Mouse (Mus musculus): ENCODE data around the gene Fam71e2. TPM values are rescaled to one million over a fixed set of nuclear protein-coding genes. Genes with fewer than 3 reads are reported as not detected.

Fam71e2 gene
- polyA plus RNA-seq, 1 experiment, result not detected

DNA sequence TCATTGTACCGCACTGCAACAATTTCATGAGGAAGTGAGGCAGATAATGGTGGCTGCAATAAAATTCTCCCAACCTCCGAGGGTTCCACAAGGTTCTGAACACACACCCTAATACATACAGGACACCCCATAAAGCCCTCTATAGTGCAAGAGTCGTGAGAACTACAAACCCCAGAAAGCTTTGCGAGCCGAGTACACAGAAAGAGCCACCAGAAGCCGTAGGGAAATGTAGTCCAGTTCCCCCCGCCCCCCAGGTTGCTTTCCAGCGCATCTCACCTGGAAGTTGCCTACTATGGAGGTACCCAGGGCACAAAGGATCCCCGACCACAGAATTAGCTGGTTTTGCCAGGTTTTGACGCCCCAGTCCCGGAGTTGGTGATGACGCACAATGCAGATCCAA is 47.6 kb downstream of the Fam71e2 start:
- TF ChIP-seq POLR2A (IDR thresholded peaks at IDR 0.05; ENCODE audit: borderline replicate concordance, extremely low read depth, low read depth, low read length) (no peak), CTCF (IDR thresholded peaks at IDR 0.05; ENCODE audit: insufficient read depth, low read length) (no peak)
- DNase-seq, result peak; percentile 34
- Histone ChIP-seq H3K4me3 (replicated peaks; ENCODE audit: extremely low read depth, low read depth, low read length) (peak overlapping the region; percentile 60), H3K4me1 (ENCODE audit: control insufficient read depth, insufficient read depth, low read length) (no peaks in the 10 kb centered on the region)
- WGBS, result 33% methylated on average over 12 of the region's 12 CpGs

DNA sequence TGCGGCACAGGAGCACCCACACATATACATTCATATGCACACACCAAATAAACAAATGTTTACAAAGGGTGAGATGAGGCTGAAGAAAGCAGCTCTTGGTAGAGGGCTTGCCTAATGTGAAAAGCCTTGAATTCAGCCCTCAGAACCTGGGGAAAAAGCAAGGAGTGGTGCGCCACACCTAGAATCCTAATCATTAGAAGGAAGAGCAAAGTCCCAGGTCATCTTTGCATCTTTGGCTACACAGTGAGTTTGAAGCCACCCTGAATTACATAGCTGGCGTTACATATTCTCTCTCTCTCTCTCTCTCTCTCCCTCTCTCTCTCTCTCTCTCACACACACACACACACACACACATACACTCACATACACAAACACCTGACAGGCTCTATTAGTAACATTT is 51.8 kb downstream of the Fam71e2 start:
- TF ChIP-seq CTCF (IDR thresholded peaks at IDR 0.05; ENCODE audit: insufficient read depth, low read length) (no peak), POLR2A (IDR thresholded peaks at IDR 0.05; ENCODE audit: borderline replicate concordance, extremely low read depth, low read depth, low read length) (no peak)
- Histone ChIP-seq H3K4me3 (replicated peaks; ENCODE audit: extremely low read depth, low read depth, low read length) (no peak overlapping the region), H3K4me1 (ENCODE audit: control insufficient read depth, insufficient read depth, low read length) (no peaks in the 10 kb centered on the region)
- DNase-seq, result no peak
- 77% methylated on average over 3 of the region's 3 CpGs for WGBS

DNA sequence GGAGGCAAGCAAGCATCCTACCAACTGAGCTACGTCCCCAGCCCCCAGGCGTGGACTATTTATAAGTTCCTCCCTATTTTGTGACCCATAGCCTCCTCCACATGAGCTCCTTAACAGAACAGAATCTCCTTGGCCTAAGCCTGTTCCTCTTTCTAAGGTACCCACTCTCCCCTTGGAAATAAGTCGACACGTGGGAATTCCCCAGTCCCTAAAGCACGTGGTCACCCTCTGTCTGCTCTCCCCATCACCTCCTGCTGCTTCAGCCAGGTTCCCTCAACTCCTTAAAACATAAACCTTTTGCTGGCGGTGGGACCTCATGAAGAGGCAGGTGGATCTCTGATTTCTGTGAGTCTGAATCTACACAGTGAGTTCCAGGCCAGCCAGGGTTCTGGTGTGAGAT is 54.1 kb downstream of the Fam71e2 start:
- WGBS, result 62% methylated on average over 6 of the region's 6 CpGs
- TF ChIP-seq POLR2A (IDR thresholded peaks at IDR 0.05; ENCODE audit: borderline replicate concordance, extremely low read depth, low read depth, low read length), result no peak
- TF ChIP-seq CTCF (IDR thresholded peaks at IDR 0.05; ENCODE audit: insufficient read depth, low read length), result no peak
- H3K4me1 ChIP-seq (ENCODE audit: control insufficient read depth, insufficient read depth, low read length), result no peaks in the 10 kb centered on the region
- no peak overlapping the region for H3K4me3 ChIP-seq (replicated peaks; ENCODE audit: extremely low read depth, low read depth, low read length)
- no peak for DNase-seq

DNA sequence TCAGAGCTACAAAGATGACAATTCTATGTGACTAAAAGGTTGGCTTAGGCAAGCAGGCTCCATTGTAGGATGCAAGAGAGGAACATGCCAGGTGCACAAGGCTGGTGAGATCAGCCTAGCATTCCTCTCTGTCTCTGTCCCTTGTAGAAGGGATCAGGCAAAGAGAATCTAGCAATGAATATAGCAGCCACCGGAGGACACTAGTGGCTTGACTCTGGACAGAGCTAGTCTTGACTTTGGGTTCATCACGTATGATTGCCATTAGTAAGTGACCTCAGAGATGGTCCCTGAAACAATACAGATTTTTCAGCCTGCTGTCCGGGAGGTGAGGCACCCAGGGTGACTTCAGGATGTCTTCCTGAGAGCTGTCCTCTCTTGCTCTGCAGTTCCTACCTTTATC is 58.5 kb downstream of the Fam71e2 start:
- WGBS, result 61% methylated on average over 3 of the region's 3 CpGs
- Histone ChIP-seq H3K4me3 (replicated peaks; ENCODE audit: extremely low read depth, low read depth, low read length) (no peak overlapping the region), H3K4me1 (ENCODE audit: control insufficient read depth, insufficient read depth, low read length) (no peaks in the 10 kb centered on the region)
- DNase-seq, result no peak
- TF ChIP-seq CTCF (IDR thresholded peaks at IDR 0.05; ENCODE audit: insufficient read depth, low read length) (no peak), POLR2A (IDR thresholded peaks at IDR 0.05; ENCODE audit: borderline replicate concordance, extremely low read depth, low read depth, low read length) (no peak)

DNA sequence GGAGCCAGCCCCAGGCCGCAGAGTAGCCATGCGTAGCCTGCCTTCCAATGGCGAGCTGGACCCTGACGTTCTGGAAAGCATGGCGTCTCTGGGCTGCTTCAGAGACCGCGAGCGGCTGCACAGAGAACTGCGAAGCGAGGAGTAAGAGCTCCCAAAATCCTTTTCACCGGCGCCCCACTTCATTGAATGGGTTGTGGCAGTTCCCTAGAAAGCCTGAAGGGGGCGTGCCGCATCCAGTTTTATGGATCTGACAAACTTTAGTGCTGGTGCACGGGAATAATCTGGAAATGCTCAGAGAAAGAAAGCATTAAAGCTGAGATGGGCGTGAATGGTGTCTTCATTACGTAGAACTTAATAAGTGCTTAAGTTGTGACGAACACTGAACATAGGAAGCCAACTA is 66.0 kb downstream of the Fam71e2 start:
- no peak overlapping the region for H3K4me3 ChIP-seq (replicated peaks; ENCODE audit: extremely low read depth, low read depth, low read length)
- 50% methylated on average over 18 of the region's 18 CpGs for WGBS
- no peak for TF ChIP-seq POLR2A (IDR thresholded peaks at IDR 0.05; ENCODE audit: borderline replicate concordance, extremely low read depth, low read depth, low read length)
- TF ChIP-seq CTCF (IDR thresholded peaks at IDR 0.05; ENCODE audit: insufficient read depth, low read length), result 0 out of 2 replicates have a peak, but pooled peaks have one; percentile 16
- DNase-seq, result peak; percentile 41
- no peaks in the 10 kb centered on the region for H3K4me1 ChIP-seq (ENCODE audit: control insufficient read depth, insufficient read depth, low read length)

Other genes with a start within 250 kb of the Fam71e2 start
- 428 and 438 TPM in 2 replicates for gene Tnni3, start 247.1 kb downstream of the Fam71e2 start, polyA plus RNA-seq (2012; rRNA removed)
- gene Dnaaf3, start 238.8 kb downstream of the Fam71e2 start, polyA plus RNA-seq (2012; rRNA removed), result 16.1 and 17.8 TPM in 2 replicates
- 12.6 and 13.8 TPM in 2 replicates for gene Syt5, start 223.8 kb downstream of the Fam71e2 start, polyA plus RNA-seq (2012; rRNA removed)
- gene Ptprh, start 167.3 kb downstream of the Fam71e2 start, polyA plus RNA-seq (2012; rRNA removed), result 0.08 and 0.14 TPM in 2 replicates
- 10.1 and 14.6 TPM in 2 replicates for gene Tmem86b, start 139.9 kb downstream of the Fam71e2 start, polyA plus RNA-seq (2012; rRNA removed)
- 99.0 and 112 TPM in 2 replicates for gene Ppp6r1, start 112.3 kb downstream of the Fam71e2 start, polyA plus RNA-seq (2012; rRNA removed)
- gene Hspbp1, start 86.2 kb downstream of the Fam71e2 start, polyA plus RNA-seq (2012; rRNA removed), result 38.8 and 39.6 TPM in 2 replicates
- 4.1 and 4.9 TPM in 2 replicates for gene Brsk1, start 80.7 kb downstream of the Fam71e2 start, polyA plus RNA-seq (2012; rRNA removed)
- gene Tmem150b, start 46.1 kb downstream of the Fam71e2 start, polyA plus RNA-seq (2012; rRNA removed), result 3.2 and 3.8 TPM in 2 replicates
- gene Kmt5c, start 31.2 kb downstream of the Fam71e2 start, polyA plus RNA-seq (2012; rRNA removed), result 92.5 and 104 TPM in 2 replicates
- 52.7 and 87.5 TPM in 2 replicates for gene Cox6b2, start 18.2 kb downstream of the Fam71e2 start, polyA plus RNA-seq (2012; rRNA removed)
- gene Il11, start 11.6 kb upstream of the Fam71e2 start, polyA plus RNA-seq (2012; rRNA removed), result 0.65 and 0.68 TPM in 2 replicates
- gene Tmem190, start 11.6 kb upstream of the Fam71e2 start, polyA plus RNA-seq (2012; rRNA removed), result not detected in 2 replicates
- 59.4 and 97.7 TPM in 2 replicates for gene Tmem238, start 18.4 kb upstream of the Fam71e2 start, polyA plus RNA-seq (2012; rRNA removed)
- 171 and 204 TPM in 2 replicates for gene Rpl28, start 21.6 kb upstream of the Fam71e2 start, polyA plus RNA-seq (2012; rRNA removed)
- gene Ube2s, start 41.3 kb upstream of the Fam71e2 start, polyA plus RNA-seq (2012; rRNA removed), result 135 and 210 TPM in 2 replicates
- gene Shisa7, start 73.4 kb upstream of the Fam71e2 start, polyA plus RNA-seq (2012; rRNA removed), result 2.5 and 3.4 TPM in 2 replicates
- gene Isoc2b, start 99.0 kb upstream of the Fam71e2 start, polyA plus RNA-seq (2012; rRNA removed), result 14.1 and 22.3 TPM in 2 replicates
- 13.4 and 15.0 TPM in 2 replicates for gene Isoc2a, start 105.9 kb upstream of the Fam71e2 start, polyA plus RNA-seq (2012; rRNA removed)
- gene Gm36210, start 135.2 kb upstream of the Fam71e2 start, polyA plus RNA-seq (2012; rRNA removed), result 0.15 and 0.20 TPM in 2 replicates
- 20.6 and 24.7 TPM in 2 replicates for gene Zfp628, start 143.9 kb upstream of the Fam71e2 start, polyA plus RNA-seq (2012; rRNA removed)
- gene Nat14, start 150.7 kb upstream of the Fam71e2 start, polyA plus RNA-seq (2012; rRNA removed), result 7.1 and 7.6 TPM in 2 replicates
- 7.5 and 8.0 TPM in 2 replicates for gene Ssc5d, start 154.5 kb upstream of the Fam71e2 start, polyA plus RNA-seq (2012; rRNA removed)
- 5.6 and 24.2 TPM in 2 replicates for gene Sbk2, start 193.1 kb upstream of the Fam71e2 start, polyA plus RNA-seq (2012; rRNA removed)
- 6.5 and 9.0 TPM in 2 replicates for gene Sbk3, start 199.9 kb upstream of the Fam71e2 start, polyA plus RNA-seq (2012; rRNA removed)
- 84.1 and 90.7 TPM in 2 replicates for gene Zfp579, start 224.9 kb upstream of the Fam71e2 start, polyA plus RNA-seq (2012; rRNA removed)
- 37.0 and 43.5 TPM in 2 replicates for gene Zfp524, start 243.1 kb upstream of the Fam71e2 start, polyA plus RNA-seq (2012; rRNA removed)
- gene Fiz1, start 243.4 kb upstream of the Fam71e2 start, polyA plus RNA-seq (2012; rRNA removed), result 32.2 and 33.9 TPM in 2 replicates
- not detected in 2 replicates for gene Gm44973, start 244.2 kb upstream of the Fam71e2 start, polyA plus RNA-seq (2012; rRNA removed)
- gene Zfp865, start 249.1 kb upstream of the Fam71e2 start, polyA plus RNA-seq (2012; rRNA removed), result 43.2 and 47.9 TPM in 2 replicates
- 0.90 and 0.97 TPM in 2 replicates for gene Ccdc106, start 249.3 kb upstream of the Fam71e2 start, polyA plus RNA-seq (2012; rRNA removed)

Measured in lung, adult 2 months (tissue).